Mouse (Mus musculus) ES-E14 (cell line): ENCODE measurements around the gene Tbc1d30. TPM values are rescaled to one million over a fixed set of nuclear protein-coding genes. Genes with fewer than 3 reads are reported as not detected.

ENCODE experiments used
- DNase-seq: peaks from one replicate; pipeline ENCODE4 v3.0.0-alpha.2; 2013; ENCODE audit warnings: low read depth, low spot score
- H3K27ac ChIP-seq: 2 replicates; pipeline ENCODE4 v1.5.1; 2012; ENCODE audit warnings: low read depth, mild to moderate bottlenecking, low read length, moderate library complexity, mixed read lengths; ENCODE audit not compliant: poor library complexity, insufficient read depth, severe bottlenecking
- H3K36me3 ChIP-seq: 2 replicates; pipeline ENCODE4 v1.6.1; 2012; ENCODE audit warnings: mild to moderate bottlenecking, low read length, moderate library complexity, mixed read lengths; ENCODE audit not compliant: control insufficient read depth, poor library complexity, insufficient read depth, severe bottlenecking
- H3K4me1 ChIP-seq, 2 experiments: fragments of 150-350 bp in 1 of 2; sonication (generic) in 1 of 2; 2 replicates each; pipeline ENCODE4 v1.6.1; 2012; ENCODE audit warnings: low read length in 2 of 2, mild to moderate bottlenecking in 1 of 2, mixed read lengths in 1 of 2; ENCODE audit not compliant: control insufficient read depth in 2 of 2, insufficient read depth in 2 of 2, poor library complexity in 1 of 2
- H3K4me3 ChIP-seq, 2 experiments: fragments of 150-350 bp in 1 of 2; sonication (generic) in 1 of 2; 2 replicates each; pipeline ENCODE4 v1.5.1; 2012; ENCODE audit warnings: low read length in 2 of 2, low read depth in 1 of 2, mild to moderate bottlenecking in 1 of 2, mixed read lengths in 1 of 2; ENCODE audit not compliant: insufficient read depth in 1 of 2, poor library complexity in 1 of 2, severe bottlenecking in 1 of 2
- H3K9ac ChIP-seq: 2 replicates; pipeline ENCODE4 v1.6.1; 2012; ENCODE audit warnings: low read depth, mild to moderate bottlenecking, low read length, mixed read lengths; ENCODE audit not compliant: poor library complexity, insufficient read depth, severe bottlenecking
- H3K9me3 ChIP-seq: fragments of 150-350 bp; sonication (generic); 2 replicates; pipeline ENCODE4 v1.6.1; 2012; ENCODE audit warnings: low read depth, mild to moderate bottlenecking, low read length; ENCODE audit not compliant: control insufficient read depth, insufficient read depth
- CHD2 ChIP-seq: IDR thresholded peaks from 2 replicates; pipeline ENCODE4 v1.6.1; 2014; ENCODE audit warnings: mild to moderate bottlenecking, low read depth, low read length, inconsistent platforms
- HCFC1 ChIP-seq: IDR thresholded peaks from 2 replicates; pipeline ENCODE4 v1.6.1; 2012; ENCODE audit warnings: low read length, inconsistent platforms, borderline replicate concordance; ENCODE audit not compliant: insufficient read depth
- MAFK ChIP-seq: IDR thresholded peaks from 2 replicates; pipeline ENCODE4 v1.6.1; 2014; ENCODE audit warnings: mild to moderate bottlenecking, low read depth, low read length, inconsistent platforms; ENCODE audit not compliant: insufficient read depth
- ZC3H11A ChIP-seq: IDR thresholded peaks from 2 replicates; pipeline ENCODE4 v1.6.1; 2012; ENCODE audit warnings: low read depth, mild to moderate bottlenecking, inconsistent platforms, low read length, borderline replicate concordance
- ZNF384 ChIP-seq: IDR thresholded peaks from 2 replicates; pipeline ENCODE4 v1.6.1; 2012; ENCODE audit warnings: low read depth, low read length, inconsistent platforms
- in situ Hi-C, 2 experiments: fragments of 600-800 bp; cut with MboI; formaldehyde crosslinking; loops; one replicate each; pipeline ENCODE4 v1.15.1; 2025; ENCODE audit warnings: low sequenced_read_pairs in 2 of 2, inconsistent platforms in 1 of 2; ENCODE audit not compliant: unreplicated experiment in 2 of 2
- total RNA-seq: library from RNA; depleted of rRNA; stranded (reverse); fragments of 300-350 nt; gene quantifications from 2 replicates; pipeline ENCODE4 v1.2.3, GENCODE M21; 2012

Tbc1d30 gene
- total RNA-seq, 1 experiment: 0.45 TPM

DNA sequence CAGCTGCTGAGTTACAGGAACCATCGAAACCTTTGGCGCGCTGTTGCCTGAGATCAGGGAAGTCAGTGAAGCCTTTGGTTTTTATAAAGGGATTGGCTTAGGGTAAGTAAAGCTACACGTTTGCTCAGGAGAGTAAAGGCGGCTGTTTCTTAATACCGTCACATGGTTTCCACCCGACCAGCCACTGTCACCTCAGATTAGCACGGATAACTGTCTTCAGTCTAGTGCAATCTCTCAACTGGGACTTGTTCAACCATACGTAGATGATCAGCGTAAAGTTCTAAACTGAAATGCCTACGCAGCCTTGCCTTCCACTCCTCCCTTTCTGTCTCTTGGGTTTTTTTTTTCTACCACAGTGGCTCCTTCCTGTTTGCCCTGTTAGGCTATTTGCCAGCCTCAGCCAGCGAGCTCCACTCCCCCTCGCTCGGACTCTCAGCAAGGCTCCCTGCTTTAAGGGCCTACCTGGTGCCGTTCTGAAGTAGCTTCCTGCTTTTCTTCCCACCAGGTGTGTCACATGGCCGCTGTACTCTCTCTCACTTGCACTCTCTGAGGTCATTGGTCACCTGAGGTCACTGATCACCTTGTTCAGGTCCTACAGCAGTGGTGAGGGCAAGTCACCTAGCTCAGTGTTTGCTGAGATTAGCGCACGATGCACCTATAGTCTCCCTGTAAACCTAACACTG is 17.8 kb upstream of the Tbc1d30 start:
- Histone ChIP-seq H3K4me1 (peaks cover 0 to 4% of the 10 kb centered on the region in 2 experiments; a peak in 1 of 4 replicates), H3K9ac (no peak overlapping the region), H3K4me3 (no peak overlapping the region), H3K27ac (no peak overlapping the region), H3K9me3 (no peaks in the 10 kb centered on the region), H3K36me3 (peaks cover 10% of the 10 kb centered on the region; the same call in 1 of the 2 replicates)
- DNase-seq: no peak
- in situ Hi-C loops: no loop called here
- no peak for TF ChIP-seq ZNF384
- no peak for TF ChIP-seq HCFC1
- TF ChIP-seq CHD2: no peak

DNA sequence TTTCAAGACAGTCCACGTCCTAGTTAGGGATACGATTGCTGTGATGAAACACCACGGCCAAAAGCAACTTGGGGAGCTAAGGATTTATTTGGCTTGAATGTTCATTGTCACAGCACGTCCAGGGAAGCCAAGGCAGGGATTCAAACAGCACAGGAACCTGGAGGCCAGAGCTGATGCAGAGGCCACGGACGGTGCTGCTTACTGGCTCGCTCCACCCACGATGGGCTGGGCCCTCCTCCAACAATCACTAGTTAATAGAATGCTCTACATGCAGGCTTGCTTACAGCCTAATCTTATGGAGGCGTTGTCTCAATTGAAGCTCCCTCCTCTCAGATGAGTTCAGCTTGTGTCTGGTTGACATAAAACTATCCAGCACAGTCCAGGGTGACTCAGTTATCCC is 16.7 kb upstream of the Tbc1d30 start:
- H3K9me3 ChIP-seq: no peaks in the 10 kb centered on the region
- no peak for DNase-seq
- no peak for TF ChIP-seq ZC3H11A
- no peak for TF ChIP-seq HCFC1
- TF ChIP-seq MAFK: no peak
- TF ChIP-seq ZNF384: no peak
- no peak overlapping the region for H3K27ac ChIP-seq
- H3K9ac ChIP-seq: no peak overlapping the region
- peaks cover 5% of the 10 kb centered on the region; the same call in 1 of the 2 replicates for H3K36me3 ChIP-seq
- in situ Hi-C loops: no loop called here
- H3K4me1 ChIP-seq: peaks cover 0 to 4% of the 10 kb centered on the region in 2 experiments; a peak in 1 of 4 replicates
- H3K4me3 ChIP-seq: no peak overlapping the region

DNA sequence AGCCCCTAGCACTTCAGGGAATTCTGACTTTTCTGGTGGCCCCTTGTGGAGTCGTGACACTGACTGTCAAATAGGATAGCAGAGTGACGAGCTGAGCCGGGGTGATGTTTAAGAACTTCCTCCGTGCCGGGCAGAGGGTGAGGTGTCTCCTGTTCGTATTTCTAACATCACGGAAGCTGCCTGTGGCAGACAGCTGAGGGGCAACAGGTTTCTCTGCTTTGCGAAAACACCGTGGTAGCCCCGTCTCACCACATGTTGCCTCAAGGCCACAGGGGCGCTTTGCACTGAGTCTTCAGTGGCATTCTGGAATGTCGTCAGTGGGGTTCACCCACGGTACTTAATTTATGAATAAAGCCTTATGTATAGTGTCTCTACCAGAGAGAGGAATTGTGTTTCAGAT is 16.2 kb upstream of the Tbc1d30 start:
- Histone ChIP-seq H3K9ac (no peak overlapping the region), H3K4me1 (peaks cover 0 to 4% of the 10 kb centered on the region in 2 experiments; a peak in 1 of 4 replicates), H3K27ac (no peak overlapping the region), H3K4me3 (no peak overlapping the region), H3K9me3 (no peaks in the 10 kb centered on the region), H3K36me3 (peaks cover 5% of the 10 kb centered on the region; the same call in 1 of the 2 replicates)
- TF ChIP-seq ZC3H11A (no peak), MAFK (no peak), HCFC1 (no peak), ZNF384 (no peak), CHD2 (no peak)
- in situ Hi-C loops: no loop called here
- no peak for DNase-seq

DNA sequence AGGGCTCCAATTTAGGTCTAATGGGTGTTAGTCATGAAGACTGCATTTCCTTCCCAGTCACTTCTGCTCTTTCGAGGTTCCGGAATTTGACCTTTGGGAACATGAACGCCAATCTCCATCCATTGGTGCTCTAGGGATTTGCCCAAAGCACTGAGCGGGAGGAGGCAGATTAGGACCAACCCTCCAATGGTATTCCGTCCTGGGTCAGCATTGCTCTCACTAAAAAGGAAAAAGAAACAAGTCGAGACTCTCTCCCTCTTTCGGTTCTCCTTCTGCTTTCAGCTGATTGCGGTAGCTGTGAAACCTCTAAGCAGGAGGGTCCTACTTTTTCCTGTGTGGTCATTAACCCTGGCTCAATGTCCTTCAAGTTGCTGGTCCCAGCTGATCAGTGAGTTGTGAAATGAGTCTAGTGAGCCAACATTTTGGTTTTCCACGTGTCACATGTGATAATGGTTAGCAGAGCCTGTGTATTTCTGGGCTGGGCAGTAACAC is 14.7 kb upstream of the Tbc1d30 start:
- H3K36me3 ChIP-seq: peaks cover 5% of the 10 kb centered on the region; the same call in 1 of the 2 replicates
- DNase-seq: no peak
- TF ChIP-seq CHD2 (no peak), HCFC1 (no peak), ZNF384 (no peak), ZC3H11A (no peak)
- in situ Hi-C loops: no loop called here
- H3K27ac ChIP-seq: no peak overlapping the region
- peak overlapping the region; percentile 71 to 86 for H3K4me3 ChIP-seq
- peaks cover 0 to 4% of the 10 kb centered on the region in 2 experiments; a peak in 1 of 4 replicates for H3K4me1 ChIP-seq
- no peaks in the 10 kb centered on the region for H3K9me3 ChIP-seq
- peak overlapping the region; percentile 88; the same call in 1 of the 2 replicates for H3K9ac ChIP-seq
